Mouse (Mus musculus): ENCODE data around the gene Slc25a11. TPM values are rescaled to one million over a fixed set of nuclear protein-coding genes. Genes with fewer than 3 reads are reported as not detected.
A peak's percentile ranks its signal among the peaks of the same experiment; 100 is the strongest.

Gene Slc25a11
- polyA plus RNA-seq, 1 experiment from 2014 or later: 153 TPM

GRCm38 (mm10) chr11:70678576-70678975, 31.3 kb upstream of the Slc25a11 start:
- no peak overlapping the region for H3K4me2 ChIP-seq
- H3K36me3 ChIP-seq: peaks cover 84% of the 10 kb centered on the region
- H3K27me3 ChIP-seq: no peaks in the 10 kb centered on the region
- peaks cover 9% of the 10 kb centered on the region for H3K4me1 ChIP-seq (replicated peaks)
- no peak overlapping the region for H3K27ac ChIP-seq (replicated peaks)
- no peaks in the 10 kb centered on the region for H3K9me3 ChIP-seq
- WGBS: 69% methylated on average over 2 of the region's 2 CpGs
- ATAC-seq (ENCODE audit: low read depth): no peak
- no peak overlapping the region for H3K9ac ChIP-seq
- H3K4me3 ChIP-seq: no peak overlapping the region

DNA sequence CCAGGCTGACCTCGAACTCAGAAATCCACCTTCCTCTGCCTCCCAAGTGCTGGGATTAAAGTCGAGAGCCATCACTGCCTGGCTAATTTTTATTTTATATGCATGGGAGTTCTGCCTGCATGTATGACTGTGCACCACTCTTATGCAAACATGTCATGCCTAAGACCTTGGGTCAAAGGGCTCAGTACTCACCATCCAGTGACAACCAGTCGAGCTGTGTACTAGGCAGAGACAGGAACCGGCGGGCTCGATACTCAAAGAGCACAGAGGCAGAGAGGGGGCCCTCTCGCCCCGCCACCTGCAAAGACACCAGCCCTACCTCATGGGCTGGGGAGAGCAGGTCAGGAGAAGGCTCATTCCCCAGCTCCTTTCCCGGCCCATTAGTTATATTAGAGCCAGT, 30.8 kb upstream of the Slc25a11 start:
- no peaks in the 10 kb centered on the region for H3K27me3 ChIP-seq
- H3K4me1 ChIP-seq (replicated peaks): peaks cover 9% of the 10 kb centered on the region
- WGBS: 81% methylated on average over 9 of the region's 9 CpGs
- no peak overlapping the region for H3K4me3 ChIP-seq
- no peaks in the 10 kb centered on the region for H3K9me3 ChIP-seq
- H3K27ac ChIP-seq (replicated peaks): no peak overlapping the region
- H3K4me2 ChIP-seq: no peak overlapping the region
- peaks cover 81% of the 10 kb centered on the region for H3K36me3 ChIP-seq
- no peak for ATAC-seq (ENCODE audit: low read depth)
- H3K9ac ChIP-seq: no peak overlapping the region

DNA sequence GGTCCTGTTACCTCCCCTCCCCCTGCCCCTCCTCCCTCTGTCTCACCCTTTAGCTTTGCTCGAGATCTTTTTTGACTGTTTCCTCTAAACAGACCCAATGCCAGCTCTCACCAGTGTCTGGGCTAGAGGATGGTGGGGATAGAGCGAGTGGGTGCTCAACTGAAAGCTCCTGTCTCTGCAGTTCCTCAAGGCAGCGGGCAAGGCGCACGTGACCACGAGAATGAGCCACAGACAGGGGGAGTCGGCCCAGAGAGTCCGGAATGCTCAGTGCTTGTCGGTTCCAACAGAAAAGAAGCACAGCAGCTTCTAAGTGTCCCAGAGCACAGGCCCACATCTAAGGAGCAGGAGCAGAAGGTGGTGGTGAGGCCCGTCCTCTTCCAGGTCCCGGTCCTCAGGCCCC, 27.2 kb upstream of the Slc25a11 start:
- H3K27ac ChIP-seq (replicated peaks): no peak overlapping the region
- whole genome bisulfite sequencing: 70% methylated on average over 11 of the region's 11 CpGs
- H3K9me3 ChIP-seq: no peaks in the 10 kb centered on the region
- H3K4me1 ChIP-seq (replicated peaks): peaks cover 20% of the 10 kb centered on the region
- no peak for ATAC-seq (ENCODE audit: low read depth)
- H3K36me3 ChIP-seq: peaks cover 65% of the 10 kb centered on the region
- no peaks in the 10 kb centered on the region for H3K27me3 ChIP-seq
- H3K4me3 ChIP-seq: no peak overlapping the region
- H3K9ac ChIP-seq: no peak overlapping the region
- no peak overlapping the region for H3K4me2 ChIP-seq

DNA sequence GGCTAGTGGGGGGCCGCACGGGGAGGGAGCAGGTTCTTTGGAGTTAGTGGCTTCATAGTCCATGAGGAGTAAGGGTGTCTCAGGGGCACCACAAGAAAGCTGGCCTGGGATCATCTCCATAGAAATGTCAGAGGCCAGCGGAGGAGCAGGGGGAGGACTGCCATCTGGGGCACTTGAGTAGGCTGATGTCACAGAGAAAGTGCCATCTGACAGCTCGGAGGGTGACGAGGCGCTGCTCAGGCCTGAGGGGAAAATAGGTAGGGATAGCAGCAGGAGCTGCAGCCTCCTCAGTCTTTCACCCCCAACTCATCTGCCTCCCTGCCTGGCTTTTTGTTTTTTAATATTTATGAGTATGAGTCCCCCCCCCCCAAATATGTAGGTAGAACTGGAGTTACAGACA, 26.7 kb upstream of the Slc25a11 start:
- H3K4me1 ChIP-seq (replicated peaks): peaks cover 20% of the 10 kb centered on the region
- H3K9ac ChIP-seq: no peak overlapping the region
- H3K4me3 ChIP-seq: no peak overlapping the region
- no peak for ATAC-seq (ENCODE audit: low read depth)
- H3K4me2 ChIP-seq: no peak overlapping the region
- H3K27me3 ChIP-seq: no peaks in the 10 kb centered on the region
- WGBS: 47% methylated on average over 6 of the region's 6 CpGs
- no peaks in the 10 kb centered on the region for H3K9me3 ChIP-seq
- no peak overlapping the region for H3K27ac ChIP-seq (replicated peaks)
- peaks cover 60% of the 10 kb centered on the region for H3K36me3 ChIP-seq

- H3K27ac ChIP-seq (replicated peaks): 0 out of 2 replicates have a peak overlapping the region, but pooled peaks have one; percentile 98
- no peaks in the 10 kb centered on the region for H3K27me3 ChIP-seq
- H3K4me3 ChIP-seq: no peak overlapping the region; the same call in 1 of the 2 replicates
- no peaks in the 10 kb centered on the region for H3K9me3 ChIP-seq
- H3K4me1 ChIP-seq (replicated peaks): peaks cover 37% of the 10 kb centered on the region
- no peak for ATAC-seq (ENCODE audit: low read depth)
- WGBS: 86% methylated on average over 16 of the region's 16 CpGs
- peak overlapping the region; percentile 92 for H3K4me2 ChIP-seq
- H3K9ac ChIP-seq: peak overlapping the region; percentile 91
- peaks cover 45% of the 10 kb centered on the region for H3K36me3 ChIP-seq
These were observed 24.2 kb upstream of the Slc25a11 start for GRCm38 (mm10) chr11:70671333-70672047.

DNA sequence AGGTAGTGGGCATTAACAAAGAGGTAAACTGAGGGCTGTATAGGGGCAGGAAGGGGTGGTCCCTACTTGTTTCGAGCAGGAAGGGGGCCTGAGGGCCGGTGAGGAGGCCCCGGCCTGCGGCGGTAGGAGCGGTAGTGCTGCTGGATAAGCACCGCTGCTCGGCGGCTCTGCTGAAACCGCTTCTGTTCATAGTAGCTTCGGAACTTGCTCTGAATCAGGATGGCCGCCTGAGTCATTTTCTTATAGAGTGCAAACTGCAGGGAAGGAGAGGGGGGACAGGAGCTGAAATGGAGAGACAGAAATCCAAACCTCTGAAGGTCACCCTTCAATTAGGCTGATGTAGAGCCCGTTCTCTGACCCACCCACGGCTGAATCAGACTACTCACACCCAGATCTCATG, 23.2 kb upstream of the Slc25a11 start:
- Histone ChIP-seq H3K36me3 (peaks cover 40% of the 10 kb centered on the region), H3K4me1 (replicated peaks) (peaks cover 37% of the 10 kb centered on the region), H3K4me2 (peak overlapping the region; percentile 92), H3K4me3 (peak overlapping the region; percentile 66), H3K9ac (peak overlapping the region; percentile 91), H3K27me3 (no peaks in the 10 kb centered on the region), H3K27ac (replicated peaks) (peak overlapping the region; percentile 98), H3K9me3 (no peaks in the 10 kb centered on the region)
- 54% methylated on average over 14 of the region's 14 CpGs for WGBS
- ATAC-seq (ENCODE audit: low read depth): no peak

GRCm38 (mm10) chr11:70669582-70670345, 22.5 kb upstream of the Slc25a11 start:
- under 1% methylated on average over 31 of the region's 31 CpGs for WGBS

GRCm38 (mm10) chr11:70668771-70669505, 21.7 kb upstream of the Slc25a11 start, which contains the start of gene Spag7:
TSS of gene Spag7 (minus strand) at chr11:70669416.
- Histone ChIP-seq H3K27ac (replicated peaks) (peak within 1 kb of the TSS; percentile 98), H3K4me1 (replicated peaks) (peaks cover 37% of the 10 kb centered on the region), H3K36me3 (peaks cover 41% of the 10 kb centered on the region), H3K9ac (peak within 1 kb of the TSS; percentile 91), H3K9me3 (no peaks in the 10 kb centered on the region), H3K4me3 (peak within 1 kb of the TSS; percentile 66), H3K27me3 (no peaks in the 10 kb centered on the region), H3K4me2 (peak within 1 kb of the TSS; percentile 92)
- under 1% methylated on average over 44 of the region's 44 CpGs for WGBS
- peak; percentile 96 for ATAC-seq (ENCODE audit: low read depth)

More at GRCm38 (mm10) chr11:70669582-70670345, 22.5 kb upstream of the Slc25a11 start:
- Histone ChIP-seq H3K4me3 (peak overlapping the region; percentile 66), H3K4me2 (peak overlapping the region; percentile 92), H3K27me3 (no peaks in the 10 kb centered on the region), H3K9me3 (no peaks in the 10 kb centered on the region), H3K9ac (peak overlapping the region; percentile 91), H3K27ac (replicated peaks) (peak overlapping the region; percentile 98), H3K36me3 (peaks cover 40% of the 10 kb centered on the region), H3K4me1 (replicated peaks) (peaks cover 37% of the 10 kb centered on the region)
- ATAC-seq (ENCODE audit: low read depth): peak; percentile 48

GRCm38 (mm10) chr11:70668335-70668770, 21.1 kb upstream of the Slc25a11 start:
- Histone ChIP-seq H3K4me2 (peak overlapping the region; percentile 92), H3K4me1 (replicated peaks) (peaks cover 37% of the 10 kb centered on the region), H3K36me3 (peaks cover 41% of the 10 kb centered on the region), H3K27ac (replicated peaks) (peak overlapping the region; percentile 90), H3K9ac (peak overlapping the region; percentile 72), H3K27me3 (no peaks in the 10 kb centered on the region), H3K4me3 (peak overlapping the region; percentile 66), H3K9me3 (no peaks in the 10 kb centered on the region)
- WGBS: under 1% methylated on average over 15 of the region's 15 CpGs
- no peak; the same call in 1 of the 2 replicates for ATAC-seq (ENCODE audit: low read depth)

- Histone ChIP-seq H3K9me3 (no peaks in the 10 kb centered on the region), H3K4me3 (peak overlapping the region; percentile 66), H3K4me2 (peak overlapping the region; percentile 92), H3K27ac (replicated peaks) (peak overlapping the region; percentile 90), H3K4me1 (replicated peaks) (peaks cover 37% of the 10 kb centered on the region), H3K36me3 (peaks cover 45% of the 10 kb centered on the region), H3K27me3 (no peaks in the 10 kb centered on the region), H3K9ac (peak overlapping the region; percentile 72)
- WGBS: 78% methylated on average over 14 of the region's 14 CpGs
- no peak for ATAC-seq (ENCODE audit: low read depth)
These were observed 20.2 kb upstream of the Slc25a11 start for GRCm38 (mm10) chr11:70667271-70668150.

GRCm38 (mm10) chr11:70666687-70667086, 19.4 kb upstream of the Slc25a11 start:
- 92% methylated on average over 8 of the region's 8 CpGs for WGBS
- no peak overlapping the region for H3K9ac ChIP-seq
- no peaks in the 10 kb centered on the region for H3K9me3 ChIP-seq
- no peaks in the 10 kb centered on the region for H3K27me3 ChIP-seq
- H3K4me2 ChIP-seq: no peak overlapping the region
- ATAC-seq (ENCODE audit: low read depth): no peak
- H3K4me3 ChIP-seq: no peak overlapping the region
- no peak overlapping the region for H3K27ac ChIP-seq (replicated peaks)
- H3K36me3 ChIP-seq: peaks cover 48% of the 10 kb centered on the region
- H3K4me1 ChIP-seq (replicated peaks): peaks cover 36% of the 10 kb centered on the region
